Mouse (Mus musculus) midbrain, postnatal 0 days (tissue): ENCODE measurements around the gene Myof. TPM values are rescaled to one million over a fixed set of nuclear protein-coding genes. Genes with fewer than 3 reads are reported as not detected.

ENCODE experiments used
- ATAC-seq: fragments of 200-750 bp; cut with Nextera tagmentation; 2 replicates; pipeline ENCODE4 v1.8.0; 2017; ENCODE audit warnings: moderate number of reproducible peaks, mild to moderate bottlenecking, moderate TSS enrichment, moderate library complexity; ENCODE audit not compliant: low FRiP score
- DNase-seq: peaks from one replicate; pipeline ENCODE4 v3.0.0-alpha.2; 2015; ENCODE audit warnings: low spot score
- H3K27ac ChIP-seq: fragments of 300-500 bp; sonication (generic); 2 replicates; pipeline ENCODE4 v1.5.1; 2014; ENCODE audit warnings: low read depth, mild to moderate bottlenecking, low read length, mixed read lengths
- H3K27me3 ChIP-seq: fragments of 300-500 bp; sonication (generic); 2 replicates; pipeline ENCODE4 v1.6.1; 2014; ENCODE audit warnings: low read length, control low read depth, mixed read lengths; ENCODE audit not compliant: insufficient read depth
- H3K36me3 ChIP-seq: fragments of 300-500 bp; sonication (generic); 2 replicates; pipeline ENCODE4 v1.6.1; 2014; ENCODE audit warnings: low read length, control low read depth, mixed read lengths; ENCODE audit not compliant: insufficient read depth
- H3K4me1 ChIP-seq: fragments of 300-500 bp; sonication (generic); 2 replicates; pipeline ENCODE4 v1.6.1; 2014; ENCODE audit warnings: mild to moderate bottlenecking, control low read depth, antibody characterized with exemption, low read length, mixed read lengths; ENCODE audit not compliant: insufficient read depth
- H3K4me2 ChIP-seq: fragments of 300-500 bp; sonication (generic); 2 replicates; pipeline ENCODE4 v1.6.1; 2014; ENCODE audit warnings: low read depth, mild to moderate bottlenecking, low read length, mixed read lengths; ENCODE audit not compliant: poor library complexity, severe bottlenecking
- H3K4me3 ChIP-seq: fragments of 300-500 bp; sonication (generic); 2 replicates; pipeline ENCODE4 v1.5.1; 2014; ENCODE audit warnings: low read depth, mild to moderate bottlenecking, low read length, moderate library complexity
- H3K9ac ChIP-seq: fragments of 300-500 bp; sonication (generic); replicated peaks from 2 replicates; pipeline ENCODE4 v1.6.1; 2014; ENCODE audit warnings: mild to moderate bottlenecking, low read length, moderate library complexity, mixed read lengths; ENCODE audit not compliant: poor library complexity, severe bottlenecking
- H3K9me3 ChIP-seq: fragments of 300-500 bp; sonication (generic); 2 replicates; pipeline ENCODE4 v1.6.1; 2016; ENCODE audit warnings: low read length, control low read depth
- CTCF ChIP-seq: IDR thresholded peaks from 2 replicates; pipeline ENCODE4 v1.5.1; 2016; ENCODE audit warnings: antibody characterized with exemption, mild to moderate bottlenecking
- WGBS: fragments of 180-500 bp; shearing (Covaris S2); extraction: QIAGEN DNeasy Blood & Tissue Kit; methylation state at CpG from one replicate; pipeline ENCODE4 v1.1.7; 2014; 5-methylcytosine and 5-hydroxymethylcytosine counted together
- polyA plus RNA-seq: library from polyadenylated mRNA; unstranded; fragments of >200 nt; fragmentation: Nextera tagmentation; extraction: Ambion mirVana; gene quantifications from 2 replicates; pipeline ENCODE4 v1.2.1, GENCODE M21; 2015
- total RNA-seq: library from RNA; depleted of rRNA; stranded (reverse); fragments of >200 nt; gene quantifications from 2 replicates; pipeline ENCODE4 v1.2.3, GENCODE M21; 2014

Gene Myof
- total and polyA plus RNA-seq, 2 experiments from 2014 or later, result 2.1 to 5.4 TPM

DNA sequence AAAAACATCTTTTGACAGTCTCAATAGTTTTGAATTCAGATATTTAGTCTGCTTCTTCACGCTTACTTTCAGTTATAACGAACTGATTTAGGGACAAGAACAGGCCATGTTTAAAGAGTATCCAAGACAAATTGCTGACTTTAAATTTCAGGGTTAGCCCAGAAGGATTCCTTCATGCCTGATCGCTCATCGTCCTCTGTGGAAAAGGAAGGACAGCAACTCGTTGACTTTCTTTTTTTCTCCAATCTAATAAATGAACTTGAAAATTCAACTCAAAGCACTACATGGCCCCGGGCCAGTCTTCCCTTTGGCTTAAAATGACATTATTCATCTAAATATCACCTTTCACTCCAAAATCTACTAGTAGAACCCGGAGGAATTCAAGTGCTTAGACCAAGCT is 115.5 kb downstream of the Myof start:
- DNase-seq (no peak), ATAC-seq (no peak)
- H3K4me3 ChIP-seq, result no peak overlapping the region
- H3K27ac ChIP-seq, result no peak overlapping the region
- H3K4me1 ChIP-seq, result no peaks in the 10 kb centered on the region
- H3K27me3 ChIP-seq, result no peaks in the 10 kb centered on the region
- H3K9me3 ChIP-seq, result no peaks in the 10 kb centered on the region
- H3K4me2 ChIP-seq, result no peak overlapping the region
- H3K36me3 ChIP-seq, result no peaks in the 10 kb centered on the region
- TF ChIP-seq CTCF, result no peak
- 85% methylated on average over 7 of the region's 7 CpGs for WGBS
- no peak overlapping the region for H3K9ac ChIP-seq

DNA sequence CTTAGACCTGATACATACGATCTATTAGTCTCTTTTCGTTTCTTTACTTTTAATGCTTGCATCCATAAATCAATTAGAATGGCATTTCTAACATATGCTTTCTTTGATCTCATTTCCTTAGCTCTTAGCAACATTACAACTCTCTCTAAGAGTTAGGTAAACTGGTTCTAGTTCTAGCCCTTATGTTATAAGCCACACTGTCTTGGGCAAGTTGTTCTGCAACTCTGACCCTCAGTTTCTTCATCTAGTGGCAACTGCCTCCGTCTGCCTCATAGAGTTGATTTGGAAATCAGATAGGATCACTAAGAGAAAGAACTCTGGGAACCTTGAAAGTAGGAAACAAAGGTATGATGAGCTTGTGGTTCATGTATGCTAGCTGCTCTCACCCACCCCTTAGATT is 118.1 kb downstream of the Myof start:
- H3K4me3 ChIP-seq, result no peak overlapping the region
- no peaks in the 10 kb centered on the region for H3K36me3 ChIP-seq
- no peaks in the 10 kb centered on the region for H3K9me3 ChIP-seq
- H3K4me2 ChIP-seq, result no peak overlapping the region
- no peaks in the 10 kb centered on the region for H3K4me1 ChIP-seq
- ATAC-seq, result no peak
- no peak for DNase-seq
- no peak overlapping the region for H3K27ac ChIP-seq
- no peak overlapping the region for H3K9ac ChIP-seq
- TF ChIP-seq CTCF, result no peak
- H3K27me3 ChIP-seq, result no peaks in the 10 kb centered on the region
- WGBS, result 91% methylated on average over 3 of the region's 3 CpGs

DNA sequence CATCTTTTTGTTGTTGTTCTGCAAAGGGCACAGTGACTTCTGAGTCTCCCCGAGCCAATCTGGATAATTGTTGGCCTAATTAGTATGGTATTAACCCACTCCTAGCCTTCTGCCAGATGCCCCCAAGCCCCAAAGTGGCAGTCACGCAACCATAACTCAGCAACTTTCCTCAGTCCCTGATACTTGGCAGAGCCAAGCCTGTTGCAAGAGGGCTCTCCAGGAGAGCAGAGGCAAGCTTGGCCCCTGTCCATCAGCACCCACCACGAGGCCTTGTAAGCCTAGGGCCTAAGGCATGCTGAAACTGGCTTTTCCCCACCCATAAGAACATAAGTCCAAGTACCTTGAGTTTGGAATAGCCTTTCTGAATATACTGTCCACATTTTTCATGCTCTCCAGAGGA is 119.1 kb downstream of the Myof start:
- ATAC-seq (no peak), DNase-seq (no peak)
- no peaks in the 10 kb centered on the region for H3K27me3 ChIP-seq
- no peak overlapping the region for H3K4me3 ChIP-seq
- no peak for TF ChIP-seq CTCF
- H3K9me3 ChIP-seq, result no peaks in the 10 kb centered on the region
- 51% methylated on average over 3 of the region's 3 CpGs for WGBS
- no peak overlapping the region for H3K9ac ChIP-seq
- H3K27ac ChIP-seq, result no peak overlapping the region
- no peak overlapping the region for H3K4me2 ChIP-seq
- H3K36me3 ChIP-seq, result no peaks in the 10 kb centered on the region
- no peaks in the 10 kb centered on the region for H3K4me1 ChIP-seq

DNA sequence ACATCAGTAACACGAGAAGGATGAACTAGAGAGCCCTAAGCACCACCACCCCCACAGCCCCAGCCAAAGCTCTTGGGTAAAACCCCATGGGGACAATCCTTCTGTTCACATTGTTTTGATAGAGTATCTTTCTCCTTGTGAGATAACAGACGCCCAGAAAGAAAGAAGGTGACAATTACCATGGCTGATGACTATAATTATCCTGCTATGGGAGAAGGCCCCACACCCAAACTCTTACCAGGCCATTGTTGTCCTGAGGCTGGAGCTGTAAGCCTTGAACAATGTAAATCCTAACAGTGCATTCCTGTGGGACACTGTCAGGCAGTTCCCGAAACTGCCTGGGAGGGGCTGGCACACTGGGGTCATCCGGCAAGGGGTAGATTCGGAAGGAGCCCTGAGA is 122.3 kb downstream of the Myof start:
- no peaks in the 10 kb centered on the region for H3K9me3 ChIP-seq
- H3K4me3 ChIP-seq, result no peak overlapping the region
- H3K4me2 ChIP-seq, result no peak overlapping the region
- H3K36me3 ChIP-seq, result no peaks in the 10 kb centered on the region
- 59% methylated on average over 5 of the region's 5 CpGs for WGBS
- DNase-seq, result no peak
- H3K4me1 ChIP-seq, result no peaks in the 10 kb centered on the region
- H3K27ac ChIP-seq, result no peak overlapping the region
- no peak for ATAC-seq
- TF ChIP-seq CTCF, result no peak
- H3K9ac ChIP-seq, result no peak overlapping the region
- H3K27me3 ChIP-seq, result no peaks in the 10 kb centered on the region

DNA sequence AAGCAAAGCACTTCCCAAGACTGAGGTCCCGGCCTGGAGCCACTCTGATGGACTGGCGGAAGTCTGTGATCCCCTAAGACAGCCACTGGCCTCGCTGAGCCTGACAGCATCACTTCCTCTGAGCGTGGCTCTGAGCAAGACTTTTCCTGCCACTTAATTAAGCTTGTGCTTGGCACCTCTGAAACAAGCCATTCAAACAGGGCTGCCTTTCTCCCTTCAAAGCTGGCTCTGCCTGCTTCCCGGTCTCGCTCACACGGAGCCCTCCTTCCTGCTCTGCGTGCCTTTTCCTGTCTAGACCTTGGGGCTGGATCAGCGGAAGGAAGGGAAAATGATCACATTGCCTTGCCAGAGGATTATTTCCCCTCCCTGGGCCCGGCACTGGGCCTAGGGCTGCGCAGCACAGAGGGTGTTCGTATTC is 124.9 kb downstream of the Myof start:
- H3K4me2 ChIP-seq, result no peak overlapping the region
- H3K27ac ChIP-seq, result no peak overlapping the region; the same call in 1 of the 2 replicates
- H3K27me3 ChIP-seq, result no peaks in the 10 kb centered on the region
- no peak overlapping the region for H3K9ac ChIP-seq
- WGBS, result 49% methylated on average over 12 of the region's 12 CpGs
- ATAC-seq (peak; percentile 34; the same call in 1 of the 2 replicates), DNase-seq (no peak)
- H3K36me3 ChIP-seq, result no peaks in the 10 kb centered on the region
- no peaks in the 10 kb centered on the region for H3K9me3 ChIP-seq
- H3K4me3 ChIP-seq, result no peak overlapping the region
- no peaks in the 10 kb centered on the region for H3K4me1 ChIP-seq
- TF ChIP-seq CTCF, result no peak

DNA sequence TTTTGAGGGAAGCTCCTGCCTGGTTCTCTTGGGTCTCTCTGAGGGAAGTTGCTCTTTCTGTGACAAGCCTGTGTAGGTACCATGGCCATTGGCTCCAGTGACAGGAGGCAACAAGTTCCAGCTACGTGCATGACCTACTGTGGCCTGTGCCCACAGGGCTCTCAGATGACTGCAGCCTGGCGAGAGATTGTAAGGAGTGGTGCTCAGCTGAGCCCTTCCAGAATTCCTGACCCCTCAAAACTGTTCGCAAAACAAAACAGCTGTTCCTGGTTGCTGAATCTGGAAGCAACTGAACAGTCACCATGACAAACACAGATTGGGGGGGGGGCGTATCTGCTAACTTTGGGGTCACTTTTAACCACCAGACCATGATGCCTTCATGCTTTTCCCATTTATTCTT is 129.1 kb downstream of the Myof start:
- no peak for TF ChIP-seq CTCF
- Histone ChIP-seq H3K4me1 (no peaks in the 10 kb centered on the region), H3K27me3 (no peaks in the 10 kb centered on the region), H3K4me3 (no peak overlapping the region), H3K9ac (no peak overlapping the region), H3K4me2 (no peak overlapping the region), H3K9me3 (no peaks in the 10 kb centered on the region), H3K36me3 (no peaks in the 10 kb centered on the region), H3K27ac (no peak overlapping the region)
- DNase-seq (no peak), ATAC-seq (no peak)
- WGBS, result 93% methylated on average over 4 of the region's 4 CpGs

DNA sequence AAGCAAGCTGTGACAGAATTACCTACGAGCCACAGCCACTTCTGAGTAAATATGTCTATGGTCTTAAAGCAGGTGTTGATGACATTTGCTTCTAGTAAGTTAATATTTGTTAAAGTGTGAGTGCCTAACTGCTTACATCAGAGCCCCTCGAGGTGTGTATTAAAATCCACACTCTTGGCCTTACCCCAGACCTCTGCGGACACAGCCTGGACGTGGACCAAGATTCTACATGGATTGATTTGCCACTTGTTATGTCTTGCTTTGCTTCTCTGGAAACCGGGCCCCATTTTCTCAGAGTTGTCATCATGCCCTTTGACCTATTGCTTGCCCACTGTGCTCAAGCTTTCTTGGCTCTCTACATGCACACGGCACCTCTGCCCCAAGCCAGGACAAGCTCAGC is 130.9 kb downstream of the Myof start:
- H3K4me3 ChIP-seq, result no peak overlapping the region
- no peaks in the 10 kb centered on the region for H3K9me3 ChIP-seq
- H3K4me2 ChIP-seq, result no peak overlapping the region
- no peaks in the 10 kb centered on the region for H3K4me1 ChIP-seq
- TF ChIP-seq CTCF, result no peak
- H3K27me3 ChIP-seq, result no peaks in the 10 kb centered on the region
- H3K9ac ChIP-seq, result no peak overlapping the region
- WGBS, result 71% methylated on average over 6 of the region's 6 CpGs
- DNase-seq (no peak), ATAC-seq (no peak)
- H3K27ac ChIP-seq, result no peak overlapping the region
- H3K36me3 ChIP-seq, result no peaks in the 10 kb centered on the region
